Mouse (Mus musculus) testis, adult 2 months (tissue): ENCODE measurements around the gene Rbfox1.

Experiments
- CTCF ChIP-seq: fragments of 200-500 bp; IDR thresholded peaks from 2 replicates; pipeline ENCODE4 v1.5.1; 2012; ENCODE audit warnings: low read depth, mild to moderate bottlenecking, inconsistent platforms, low read length, moderate library complexity; ENCODE audit not compliant: control insufficient read depth, insufficient read depth, insufficient replicate concordance
- POLR2A ChIP-seq: fragments of 200-500 bp; IDR thresholded peaks from 2 replicates; pipeline ENCODE4 v1.6.1; 2012; ENCODE audit warnings: low read depth, mild to moderate bottlenecking, inconsistent platforms, low read length, moderate library complexity; ENCODE audit not compliant: control insufficient read depth

DNA sequence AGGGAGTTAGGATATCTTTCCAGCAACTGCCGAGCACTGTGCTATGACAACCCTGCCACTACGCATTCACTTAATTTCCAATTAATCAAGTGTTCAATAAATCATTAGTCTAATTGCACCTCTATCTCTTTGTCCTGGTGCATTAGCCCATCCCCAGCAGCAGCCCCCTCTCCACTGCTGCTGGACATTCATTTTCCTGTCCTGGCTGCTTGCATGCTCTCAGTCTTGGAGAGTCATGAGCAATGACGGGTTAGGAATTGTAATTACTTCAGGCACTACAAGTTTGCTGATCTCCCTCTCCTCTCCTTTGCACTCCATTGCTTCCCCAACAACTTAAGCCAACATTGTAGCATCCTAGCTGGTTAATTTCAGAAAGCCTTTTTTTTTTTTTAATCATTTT, 646.3 kb downstream of the Rbfox1 start:
- TF ChIP-seq CTCF (no peak), POLR2A (no peak)
